Mouse (Mus musculus) left cerebral cortex, adult 6 months (tissue): ENCODE results near the gene Slc4a1ap. TPM values are rescaled to one million over a fixed set of nuclear protein-coding genes. Genes with fewer than 3 reads are reported as not detected.

Experiments
- long read RNA-seq, 2 experiments: library from polyadenylated mRNA; unstranded; transcript quantifications; one replicate each; pipeline ENCODE4 v2.0.0; 2019 to 2020
- polyA plus RNA-seq: library from polyadenylated mRNA; unstranded; fragments of <200 nt; fragmentation: Nextera tagmentation; gene quantifications from 2 replicates; pipeline ENCODE4 v1.2.3, GENCODE M21; 2021

The Slc4a1ap gene
- polyA plus RNA-seq = 13.1 and 14.3 TPM in 2 replicates
- long read RNA-seq, experiment 1, transcript Slc4a1ap-213 (14 exons, 2,499 nt) = minor isoform, 5 of 48 reads
- long read RNA-seq, experiment 1, transcript Slc4a1ap-201 (13 exons, 2,424 nt) = major isoform, 25 of 48 reads
- long read RNA-seq, experiment 1, partial matches to known transcripts = 8 of 48 reads
- long read RNA-seq, experiment 1, other reads (novel, unspliced or antisense) = 10 of 48 reads
- long read RNA-seq, experiment 2, transcript Slc4a1ap-202 (2 exons, 2,053 nt) = major isoform, 5 of 24 reads
- long read RNA-seq, experiment 2, partial matches to known transcripts = 13 of 24 reads
- long read RNA-seq, experiment 2, other reads (novel, unspliced or antisense) = 3 of 24 reads

DNA sequence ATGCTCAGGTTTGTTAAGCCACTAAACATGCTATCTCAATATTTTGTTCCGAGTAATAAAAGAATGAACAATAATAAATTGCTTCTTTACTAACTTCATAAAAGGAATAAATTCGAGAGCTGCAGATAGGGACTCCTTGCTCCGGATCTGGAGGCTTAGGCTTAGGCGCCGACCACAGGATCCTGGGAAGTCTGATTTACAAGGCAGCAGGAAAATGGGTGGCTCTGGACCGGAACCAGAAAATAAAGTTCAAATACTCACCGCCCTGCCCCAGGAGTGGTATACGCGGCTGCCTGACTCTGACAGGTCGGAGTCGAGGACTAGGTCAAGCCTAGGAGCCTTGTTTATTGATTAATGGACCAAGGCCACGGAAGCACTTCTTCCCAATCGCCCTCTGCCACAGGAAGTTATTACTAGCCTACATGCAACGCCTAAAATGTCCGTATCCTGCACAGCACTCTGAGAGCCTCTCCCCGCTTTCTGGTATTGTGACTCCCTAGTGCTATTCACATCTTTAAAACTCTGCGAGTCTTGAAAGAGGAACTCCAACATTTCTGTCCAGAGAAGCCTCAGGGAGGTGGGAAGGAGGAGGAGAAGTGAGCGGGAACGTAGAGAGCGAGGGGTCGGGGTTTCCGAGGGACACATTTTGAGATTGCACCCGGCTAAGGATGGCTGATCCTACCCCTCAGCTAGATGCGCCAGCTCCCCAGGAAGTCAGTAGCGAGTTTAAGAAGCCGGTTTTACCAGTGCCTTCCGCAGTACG is at the start of gene Slc4a1ap:
Slc4a1ap (plus strand) TSS at position 642 of the 763 bp plus-strand sequence.

DNA sequence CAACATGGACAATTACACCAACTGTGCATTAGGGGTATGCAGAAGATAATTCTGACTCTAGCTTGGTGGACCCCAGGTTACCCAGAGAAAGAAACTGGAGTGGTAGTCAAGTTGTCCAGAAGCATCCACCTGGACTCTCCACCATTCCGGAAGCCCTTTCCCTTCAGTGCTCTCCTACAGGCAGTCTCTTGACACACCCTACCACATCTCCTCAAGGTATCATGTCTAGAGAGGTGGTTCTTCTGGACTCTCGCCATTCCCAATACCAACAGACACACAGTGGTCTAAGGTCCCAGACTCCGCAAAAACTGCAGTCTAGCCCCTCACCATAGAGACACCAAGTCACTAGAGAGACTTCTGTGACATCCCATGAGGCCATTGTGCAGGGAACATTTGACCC is 41.4 kb upstream of the Slc4a1ap start, which contains the start of gene 4930548H24Rik:
4930548H24Rik (plus strand) TSS at position 301 of the 400 bp plus-strand sequence.

DNA sequence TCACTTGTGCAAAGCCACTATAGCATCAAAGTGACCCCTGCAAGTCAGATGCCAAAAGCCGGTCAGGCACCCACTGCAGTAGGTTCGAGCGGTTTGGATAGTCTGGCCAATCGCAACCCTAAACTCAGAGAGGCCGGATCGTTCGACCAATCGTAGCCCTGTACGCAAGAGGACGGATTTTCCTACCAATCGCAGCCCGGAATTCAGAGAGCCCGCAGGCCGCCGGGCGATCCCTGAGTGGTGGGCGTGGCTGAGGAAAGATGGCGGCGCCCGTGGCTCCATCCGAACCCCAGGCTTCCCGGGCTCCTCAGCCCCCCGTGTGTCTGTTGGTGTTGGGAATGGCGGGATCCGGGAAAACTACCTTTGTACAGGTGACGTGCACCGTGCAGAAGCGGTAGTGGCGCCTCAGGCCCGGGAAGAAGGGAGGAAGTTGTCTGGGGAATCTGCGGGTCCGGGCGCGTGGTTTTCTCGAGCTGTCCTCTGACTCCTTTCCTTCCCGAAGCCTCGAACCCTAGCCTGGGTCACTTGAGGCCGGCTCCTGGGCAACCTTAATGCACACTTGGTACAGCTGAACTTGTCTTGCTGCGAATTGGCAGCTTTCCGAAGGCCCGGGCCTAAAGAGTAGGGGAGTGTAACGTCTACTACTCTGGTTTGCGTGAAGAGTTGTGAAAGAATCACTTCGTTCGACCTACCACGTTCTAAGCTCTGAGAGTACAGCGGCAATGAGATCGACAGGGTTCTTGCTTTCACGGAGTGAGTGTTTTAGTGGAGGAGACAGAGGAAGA is 32.1 kb upstream of the Slc4a1ap start, which contains the start of gene Gpn1:
Gpn1 (plus strand) TSS at position 229 of the 785 bp plus-strand sequence.

DNA sequence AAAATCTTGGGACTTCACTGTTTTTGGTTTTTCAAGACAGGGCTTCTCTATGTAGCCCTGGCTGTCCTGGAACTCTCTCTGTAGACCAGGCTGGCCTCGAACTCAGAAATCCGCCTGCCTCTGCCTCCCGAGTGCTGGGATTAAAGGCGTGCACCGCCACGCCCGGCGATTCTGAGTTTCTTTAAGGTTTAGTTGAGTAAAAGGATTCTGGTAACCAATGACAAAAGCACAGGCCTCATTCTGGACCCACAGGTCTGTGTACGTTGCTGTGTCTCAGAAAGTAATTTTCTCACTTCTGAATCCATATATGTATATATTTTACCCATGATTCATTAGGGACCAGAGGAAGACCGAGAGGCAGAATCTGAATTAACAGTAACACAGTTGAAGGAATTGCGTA is 912 bp downstream of the Slc4a1ap start, which contains the start of gene Supt7l:
Supt7l (minus strand) TSS at position 101 of the 400 bp plus-strand sequence.

DNA sequence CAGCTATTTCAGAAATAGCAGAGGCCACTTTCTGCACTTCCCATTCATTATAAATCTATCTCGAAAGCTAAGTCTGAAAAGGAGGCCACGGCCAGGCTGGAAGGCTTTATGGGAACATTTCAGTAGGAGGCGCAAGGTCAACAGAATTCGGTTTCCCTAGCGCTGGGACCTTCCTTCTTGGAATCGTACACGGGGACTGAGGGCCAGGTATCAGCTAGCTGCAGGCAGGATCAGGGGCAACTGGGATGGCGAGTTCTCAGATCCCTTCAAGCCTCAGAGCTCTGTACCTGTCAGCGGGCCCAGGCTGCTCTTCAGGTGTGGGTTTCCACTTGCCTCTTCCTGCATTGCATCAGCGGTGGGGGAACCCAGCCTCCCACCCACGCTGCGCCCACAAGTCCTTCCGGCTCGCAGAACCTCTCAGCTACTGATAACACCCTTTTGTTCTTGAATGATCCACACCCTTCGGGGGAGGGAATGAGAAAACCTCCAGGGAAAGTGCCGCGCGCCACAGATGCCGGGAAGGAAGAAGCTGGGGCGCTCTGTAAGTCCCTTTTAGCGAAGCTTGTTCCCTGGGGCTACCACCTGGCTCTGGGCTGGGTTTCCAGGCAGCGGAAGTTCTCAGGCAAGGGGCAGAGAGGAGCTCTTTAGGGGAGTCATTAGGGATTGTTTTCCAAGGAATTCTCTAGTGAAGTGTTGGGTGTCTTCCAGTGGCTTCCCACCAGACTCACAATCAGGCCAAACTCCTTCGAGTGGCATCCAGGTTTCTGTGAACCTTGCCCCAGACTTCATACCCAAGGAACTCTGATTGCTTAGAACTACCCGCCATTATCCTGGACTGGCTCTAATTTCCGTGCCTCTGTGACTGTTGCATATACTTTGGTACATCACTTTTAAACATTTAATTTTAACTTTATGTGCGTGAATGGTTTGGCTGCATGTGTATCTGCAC is 70.0 kb downstream of the Slc4a1ap start, which contains the start of gene Mrpl33:
Mrpl33 (plus strand) TSS at position 455 of the 949 bp plus-strand sequence.

Other genes starting within 250 kb of the Slc4a1ap start
- 12.5 and 12.6 TPM in 2 replicates for gene Ift172, start 235.9 kb upstream of the Slc4a1ap start, polyA plus RNA-seq
- gene Fndc4, start 230.9 kb upstream of the Slc4a1ap start, polyA plus RNA-seq = 60.3 and 108 TPM in 2 replicates
- not detected in 2 replicates for gene Gckr, start 229.6 kb upstream of the Slc4a1ap start, polyA plus RNA-seq
- 20.0 and 27.1 TPM in 2 replicates for gene Zfp512, start 74.6 kb upstream of the Slc4a1ap start, polyA plus RNA-seq
- not detected in 2 replicates for gene 4930548H24Rik, start 41.3 kb upstream of the Slc4a1ap start, polyA plus RNA-seq
- 34.5 and 51.0 TPM in 2 replicates for gene Gpn1, start 32.3 kb upstream of the Slc4a1ap start, polyA plus RNA-seq
- gene Supt7l, start 812 bp downstream of the Slc4a1ap start, polyA plus RNA-seq = 9.0 and 10.8 TPM in 2 replicates
- gene Mrpl33, start 69.9 kb downstream of the Slc4a1ap start, polyA plus RNA-seq = 276 and 315 TPM in 2 replicates
- 2.5 and 2.8 TPM in 2 replicates for gene Rbks, start 170.6 kb downstream of the Slc4a1ap start, polyA plus RNA-seq
- 71.6 and 74.9 TPM in 2 replicates for gene Babam2, start 170.7 kb downstream of the Slc4a1ap start, polyA plus RNA-seq